Mouse (Mus musculus) liver, embryonic 15.5 days (tissue): ENCODE data around the gene Gm43638. TPM values are rescaled to one million over a fixed set of nuclear protein-coding genes. Genes with fewer than 3 reads are reported as not detected.
"Not testable (repeated sequence)": the region's sequence is repeated elsewhere in the genome, so short reads cannot be mapped to it uniquely, and the experiment has no call there.

Source experiments
- ATAC-seq: fragments of 200-750 bp; cut with Nextera tagmentation; 2 replicates; pipeline ENCODE4 v1.8.0; 2017; ENCODE audit warnings: moderate number of reproducible peaks, mild to moderate bottlenecking, moderate library complexity; ENCODE audit not compliant: insufficient read depth
- H3K27ac ChIP-seq: fragments of 300-500 bp; sonication (generic); replicated peaks from 2 replicates; pipeline ENCODE4 v1.5.1; 2015; ENCODE audit warnings: mild to moderate bottlenecking, inconsistent platforms
- H3K27me3 ChIP-seq: fragments of 300-500 bp; sonication (generic); 2 replicates; pipeline ENCODE4 v1.6.1; 2015; ENCODE audit warnings: mild to moderate bottlenecking, inconsistent platforms
- H3K36me3 ChIP-seq: fragments of 300-500 bp; sonication (generic); replicated peaks from 2 replicates; pipeline ENCODE4 v1.6.1; 2015; ENCODE audit warnings: moderate library complexity, mild to moderate bottlenecking, inconsistent platforms
- H3K4me1 ChIP-seq: fragments of 300-500 bp; sonication (generic); replicated peaks from 2 replicates; pipeline ENCODE4 v1.6.1; 2015; ENCODE audit warnings: inconsistent platforms
- H3K4me2 ChIP-seq: fragments of 300-500 bp; sonication (generic); 2 replicates; pipeline ENCODE4 v1.6.1; 2015; ENCODE audit warnings: moderate library complexity, mild to moderate bottlenecking, inconsistent platforms
- H3K4me3 ChIP-seq: fragments of 300-500 bp; sonication (generic); replicated peaks from 2 replicates; pipeline ENCODE4 v1.5.1; 2015; ENCODE audit warnings: mild to moderate bottlenecking, inconsistent platforms
- H3K9ac ChIP-seq: fragments of 300-500 bp; sonication (generic); 2 replicates; pipeline ENCODE4 v1.6.1; 2015; ENCODE audit warnings: moderate library complexity, mild to moderate bottlenecking, inconsistent platforms
- H3K9me3 ChIP-seq: fragments of 300-500 bp; sonication (generic); replicated peaks from 2 replicates; pipeline ENCODE4 v1.6.1; 2016; ENCODE audit warnings: inconsistent platforms
- WGBS: fragments of 180-500 bp; shearing (Covaris S2); methylation state at CpG from one replicate; pipeline ENCODE4 v1.1.7; 2015; ENCODE audit warnings: mixed read lengths; ENCODE audit not compliant: insufficient replicate concordance; 5-methylcytosine and 5-hydroxymethylcytosine counted together
- polyA plus RNA-seq: library from polyadenylated mRNA; unstranded; fragments of >200 nt; fragmentation: Nextera tagmentation; extraction: Ambion mirVana; gene quantifications from 2 replicates; pipeline ENCODE4 v1.2.1, GENCODE M21; 2015

The Gm43638 gene
- not detected in 2 replicates for polyA plus RNA-seq

DNA sequence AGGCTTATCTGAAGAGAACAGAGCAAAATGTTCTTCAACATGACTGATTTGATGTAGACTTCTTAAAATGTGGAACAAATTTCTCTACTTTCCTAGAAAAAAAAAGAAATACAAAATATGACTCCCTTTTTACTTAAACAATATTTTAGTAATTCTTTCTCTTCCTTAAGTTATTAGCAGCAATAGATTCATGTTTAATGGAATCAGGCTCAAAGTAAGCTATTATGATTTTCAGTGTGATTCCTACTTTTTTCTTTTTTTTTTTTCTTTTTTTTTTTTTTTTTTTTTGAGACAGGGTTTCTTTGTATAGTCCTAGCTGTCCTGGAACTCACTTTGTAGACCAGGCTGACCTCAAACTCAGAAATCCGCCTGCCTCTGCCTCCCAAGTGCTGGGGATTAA lies at the start of gene Gm43638:
Gm43638 (minus strand) TSS at position 101 of the 400 bp plus-strand sequence.
- not testable (repeated sequence) for H3K36me3 ChIP-seq, H3K4me3 ChIP-seq, H3K4me1 ChIP-seq, H3K9me3 ChIP-seq, H3K9ac ChIP-seq, ATAC-seq, H3K4me2 ChIP-seq, H3K27ac ChIP-seq, H3K27me3 ChIP-seq
- WGBS, result 56% methylated on average over 1 of the region's 1 CpGs

DNA sequence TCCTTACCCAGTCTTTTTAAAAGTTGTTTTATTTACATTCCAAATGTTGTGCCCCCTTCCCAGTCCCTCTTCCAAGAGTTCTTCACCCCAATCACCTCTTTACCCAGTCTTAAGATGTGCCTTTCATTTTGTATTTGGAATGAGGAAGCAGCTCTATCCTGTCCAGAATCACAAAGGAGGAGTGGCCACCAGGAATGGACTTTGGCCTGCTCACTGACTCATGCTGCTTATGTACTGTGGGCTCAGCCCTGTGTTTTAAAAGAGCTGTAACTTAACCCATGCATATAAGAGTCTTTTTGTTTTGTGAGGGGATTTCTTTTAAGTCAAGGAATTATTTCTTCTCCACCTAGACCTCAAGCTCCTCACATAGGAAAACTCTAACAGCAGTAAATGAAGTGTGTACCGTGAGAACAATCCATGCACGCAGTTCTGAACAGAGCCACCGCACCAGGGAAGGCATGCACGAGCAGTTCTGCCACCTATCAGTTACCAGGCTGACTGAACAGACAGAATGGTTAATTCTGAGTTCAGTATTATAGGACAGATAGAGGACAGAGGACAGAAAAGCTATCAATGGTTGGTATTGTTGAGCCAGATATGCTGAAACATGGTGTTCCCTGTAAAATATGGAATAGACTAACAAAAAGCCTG lies 49.5 kb upstream of the Gm43638 start:
- no peak overlapping the region for H3K9ac ChIP-seq
- H3K4me1 ChIP-seq, result no peaks in the 10 kb centered on the region
- H3K36me3 ChIP-seq, result no peaks in the 10 kb centered on the region
- 54% methylated on average over 4 of the region's 4 CpGs for WGBS
- H3K27ac ChIP-seq, result peak overlapping the region; percentile 38; the same call in 1 of the 2 replicates
- no peak overlapping the region for H3K4me3 ChIP-seq
- H3K4me2 ChIP-seq, result no peak overlapping the region
- no peaks in the 10 kb centered on the region for H3K9me3 ChIP-seq
- ATAC-seq, result peak; percentile 73
- no peaks in the 10 kb centered on the region for H3K27me3 ChIP-seq

DNA sequence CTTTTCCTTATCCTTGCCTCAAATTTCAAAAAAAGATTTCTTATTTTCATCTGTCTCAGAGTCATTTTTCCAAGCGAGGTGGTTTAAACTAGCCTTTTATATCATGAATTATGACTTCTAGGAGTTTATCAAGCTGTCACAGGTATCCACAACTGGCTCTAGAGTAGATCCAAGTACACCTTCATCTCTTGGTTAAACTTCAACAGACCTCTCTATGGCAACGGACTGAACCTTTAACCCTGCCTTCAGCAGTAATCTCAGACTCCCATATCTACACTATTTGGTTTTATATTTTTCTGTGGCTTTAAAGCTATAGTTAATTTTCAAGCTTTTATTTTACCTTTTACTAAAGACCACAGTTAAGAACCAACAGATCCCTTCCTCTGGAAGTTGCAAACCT lies 45.7 kb upstream of the Gm43638 start:
- no peak overlapping the region for H3K27ac ChIP-seq
- H3K4me2 ChIP-seq, result no peak overlapping the region
- H3K9ac ChIP-seq, result no peak overlapping the region
- H3K36me3 ChIP-seq, result no peaks in the 10 kb centered on the region
- H3K4me3 ChIP-seq, result no peak overlapping the region
- 35% methylated on average over 2 of the region's 2 CpGs for WGBS
- H3K9me3 ChIP-seq, result no peaks in the 10 kb centered on the region
- ATAC-seq, result peak; percentile 71
- no peaks in the 10 kb centered on the region for H3K4me1 ChIP-seq
- no peaks in the 10 kb centered on the region for H3K27me3 ChIP-seq

DNA sequence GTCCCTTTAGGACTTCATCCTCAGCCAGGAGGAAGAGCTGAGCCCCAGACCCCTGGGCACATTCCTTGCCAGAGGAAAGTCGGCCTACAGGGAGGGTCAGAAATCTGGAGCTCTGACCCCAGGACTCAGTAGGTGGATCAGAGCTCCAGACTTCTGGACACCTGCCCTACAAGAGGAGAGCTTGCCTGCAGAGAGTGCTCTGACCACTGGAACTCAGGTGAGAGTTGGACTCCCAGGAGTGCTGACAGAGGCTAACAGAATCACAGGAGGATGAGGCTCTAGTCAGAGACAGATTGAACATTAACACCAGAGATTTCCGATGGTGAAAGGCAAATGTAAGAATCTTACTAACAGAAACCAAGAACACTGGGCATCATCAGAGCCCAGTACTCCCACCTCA lies 37.0 kb upstream of the Gm43638 start:
- 59% methylated on average over 2 of the region's 2 CpGs for WGBS
- ATAC-seq, H3K27me3 ChIP-seq, H3K9me3 ChIP-seq, H3K27ac ChIP-seq, H3K36me3 ChIP-seq, H3K4me2 ChIP-seq, H3K4me3 ChIP-seq, H3K4me1 ChIP-seq, H3K9ac ChIP-seq: not testable (repeated sequence)

DNA sequence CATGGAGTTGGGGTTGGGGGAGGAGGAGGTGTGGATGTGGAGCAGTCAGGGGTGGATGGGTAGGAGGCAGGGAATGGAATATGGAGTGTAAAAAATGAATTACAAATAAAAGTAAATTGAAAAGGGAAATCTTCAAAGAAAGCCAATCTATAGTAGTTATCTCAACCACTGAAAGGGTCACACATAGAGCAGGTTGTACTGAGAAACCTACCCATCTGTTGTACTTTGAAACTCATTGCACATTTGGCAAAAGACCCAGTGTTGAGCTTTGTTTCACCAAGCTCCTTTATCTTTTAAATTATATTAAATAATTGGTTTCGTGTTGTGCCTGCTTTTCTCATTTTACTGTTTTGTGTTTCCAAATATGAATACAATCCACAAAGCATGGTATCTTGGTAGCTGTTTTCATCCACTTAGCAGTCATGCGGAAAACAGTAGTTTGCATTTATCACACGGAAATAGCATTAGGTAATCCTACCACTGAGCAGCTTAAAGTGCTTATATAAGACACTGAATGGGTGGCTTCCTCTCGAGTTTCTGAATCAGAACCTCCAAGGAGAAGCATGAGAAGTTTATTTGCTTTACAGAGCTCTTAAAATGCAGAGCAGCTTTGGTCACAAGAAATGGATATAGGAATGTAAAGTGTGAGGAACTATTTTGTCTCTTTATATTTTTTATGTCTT lies 19.3 kb upstream of the Gm43638 start:
- H3K9me3 ChIP-seq, result no peaks in the 10 kb centered on the region
- no peaks in the 10 kb centered on the region for H3K4me1 ChIP-seq
- no peak overlapping the region for H3K4me2 ChIP-seq
- no peak for ATAC-seq
- no peak overlapping the region for H3K4me3 ChIP-seq
- no peaks in the 10 kb centered on the region for H3K27me3 ChIP-seq
- no peaks in the 10 kb centered on the region for H3K36me3 ChIP-seq
- no peak overlapping the region for H3K9ac ChIP-seq
- H3K27ac ChIP-seq, result no peak overlapping the region
- 45% methylated on average over 4 of the region's 4 CpGs for WGBS

DNA sequence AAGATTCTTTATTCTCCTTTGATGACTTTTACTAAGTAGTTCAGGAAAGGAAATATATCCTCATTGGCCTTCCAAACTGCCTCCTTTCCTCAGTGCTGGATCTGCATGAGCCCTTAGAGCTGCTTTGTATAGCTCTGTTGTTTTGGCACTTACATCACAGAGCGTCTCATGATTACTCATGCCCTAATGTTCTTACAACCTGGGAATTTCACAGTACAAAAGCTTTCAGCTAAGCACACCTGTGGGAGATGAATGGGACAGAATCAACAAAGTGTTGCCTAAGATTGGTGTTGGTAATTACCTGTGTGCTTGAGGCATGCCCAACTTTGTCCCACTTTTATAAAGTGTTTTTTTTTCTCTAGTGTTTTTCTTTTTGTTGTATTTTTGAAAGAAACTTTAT lies 16.1 kb upstream of the Gm43638 start:
- no peak overlapping the region for H3K4me2 ChIP-seq
- no peaks in the 10 kb centered on the region for H3K27me3 ChIP-seq
- no peak for ATAC-seq
- no peak overlapping the region for H3K9ac ChIP-seq
- H3K4me3 ChIP-seq, result no peak overlapping the region
- no peaks in the 10 kb centered on the region for H3K4me1 ChIP-seq
- no peaks in the 10 kb centered on the region for H3K36me3 ChIP-seq
- 69% methylated on average over 1 of the region's 1 CpGs for WGBS
- H3K27ac ChIP-seq, result no peak overlapping the region
- no peaks in the 10 kb centered on the region for H3K9me3 ChIP-seq

DNA sequence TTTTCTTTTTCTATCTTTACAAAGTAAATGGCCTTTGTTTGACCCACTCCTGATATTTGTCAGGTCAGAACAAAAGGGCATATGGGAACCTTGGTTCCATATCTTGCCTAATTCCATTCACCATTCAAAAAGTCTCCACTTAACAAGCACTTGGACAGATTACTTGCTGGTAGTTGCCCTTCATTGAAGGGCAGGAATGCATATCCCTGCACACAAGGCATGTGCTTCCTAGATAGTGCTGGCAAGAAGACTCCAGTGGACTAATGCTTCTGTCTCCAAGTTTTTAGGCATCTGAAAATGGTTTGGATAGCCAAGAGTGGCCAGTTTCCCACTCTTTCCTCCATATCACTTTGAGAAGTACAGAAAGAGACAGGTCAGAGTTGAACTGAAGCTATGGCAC lies 12.7 kb upstream of the Gm43638 start:
- Histone ChIP-seq H3K4me3 (no peak overlapping the region), H3K9ac (no peak overlapping the region), H3K4me1 (no peaks in the 10 kb centered on the region), H3K27me3 (no peaks in the 10 kb centered on the region), H3K9me3 (no peaks in the 10 kb centered on the region), H3K4me2 (no peak overlapping the region), H3K27ac (no peak overlapping the region), H3K36me3 (no peaks in the 10 kb centered on the region)
- ATAC-seq, result no peak

DNA sequence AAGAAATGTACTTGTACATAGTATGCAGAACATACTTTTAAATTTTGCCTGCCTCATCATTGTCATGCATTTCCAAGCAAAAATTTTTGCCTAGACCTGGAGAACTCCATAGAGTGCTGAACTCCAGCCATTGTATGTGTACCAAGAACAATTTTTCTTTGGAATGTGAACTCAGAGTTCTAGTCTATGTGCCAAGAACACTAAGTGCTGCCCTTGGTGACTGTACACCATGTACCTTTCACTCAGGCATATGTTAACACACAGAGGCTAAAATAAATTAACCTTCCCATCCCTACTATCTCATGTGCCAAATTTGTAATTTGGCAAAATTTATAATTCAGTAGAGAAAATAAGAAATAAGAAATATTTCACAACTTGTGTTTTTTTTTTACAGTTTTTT lies 12.3 kb upstream of the Gm43638 start:
- H3K36me3 ChIP-seq, result no peaks in the 10 kb centered on the region
- no peaks in the 10 kb centered on the region for H3K9me3 ChIP-seq
- no peak for ATAC-seq
- H3K4me1 ChIP-seq, result no peaks in the 10 kb centered on the region
- H3K9ac ChIP-seq, result no peak overlapping the region
- H3K27me3 ChIP-seq, result no peaks in the 10 kb centered on the region
- H3K27ac ChIP-seq, result no peak overlapping the region
- H3K4me3 ChIP-seq, result no peak overlapping the region
- no peak overlapping the region for H3K4me2 ChIP-seq

DNA sequence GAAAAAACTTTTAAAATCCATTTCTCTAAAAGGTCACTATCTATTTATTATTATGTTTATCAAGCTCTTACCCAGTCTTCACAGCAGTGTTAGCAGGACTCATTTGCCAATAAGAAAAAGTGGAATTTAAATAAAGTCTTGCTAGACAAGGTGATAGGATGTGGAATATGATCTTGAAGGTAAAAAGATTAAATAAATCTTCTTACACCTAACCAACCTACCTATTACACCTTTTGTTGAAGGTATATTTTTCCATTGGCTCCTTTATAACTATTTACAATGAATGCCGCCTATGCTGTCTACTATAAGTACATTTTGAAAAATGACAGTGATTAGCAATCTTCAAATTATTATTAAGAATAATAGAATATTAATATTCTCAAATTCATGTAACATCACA lies 4.2 kb upstream of the Gm43638 start, which contains the start of gene Ugt2a1:
Ugt2a1 (minus strand) TSS at position 101 of the 400 bp plus-strand sequence.
- Histone ChIP-seq H3K9ac (no peak within 1 kb of the TSS), H3K4me1 (no peaks in the 10 kb centered on the region), H3K9me3 (no peaks in the 10 kb centered on the region), H3K36me3 (no peaks in the 10 kb centered on the region), H3K4me3 (no peak within 1 kb of the TSS), H3K27me3 (no peaks in the 10 kb centered on the region), H3K4me2 (no peak within 1 kb of the TSS), H3K27ac (no peak within 1 kb of the TSS)
- no peak for ATAC-seq
- whole genome bisulfite sequencing, result 68% methylated on average over 1 of the region's 1 CpGs

DNA sequence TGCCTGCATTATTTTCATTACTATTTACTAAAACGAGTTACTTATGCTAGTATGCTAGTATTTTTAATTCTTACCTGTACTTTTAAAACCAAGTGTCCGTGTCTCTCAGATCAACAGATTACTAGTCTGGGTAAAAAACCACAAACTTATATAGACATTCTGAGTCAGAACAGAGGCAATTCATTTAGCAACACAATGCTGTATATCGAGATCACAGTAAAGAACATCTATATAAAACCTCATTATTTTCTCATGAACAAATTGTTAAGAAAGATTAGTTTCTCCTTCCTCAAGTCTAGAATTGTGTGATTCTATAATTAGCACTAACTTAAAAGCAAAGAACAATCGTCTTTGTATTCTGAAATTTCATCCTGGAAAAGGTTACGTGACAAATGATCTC lies 4.4 kb downstream of the Gm43638 start, which contains the start of gene Ugt2a2:
Ugt2a2 (minus strand) TSS at position 101 of the 400 bp plus-strand sequence.
- H3K4me2 ChIP-seq, result no peak within 1 kb of the TSS
- ATAC-seq, result no peak
- WGBS, result 66% methylated on average over 5 of the region's 5 CpGs

DNA sequence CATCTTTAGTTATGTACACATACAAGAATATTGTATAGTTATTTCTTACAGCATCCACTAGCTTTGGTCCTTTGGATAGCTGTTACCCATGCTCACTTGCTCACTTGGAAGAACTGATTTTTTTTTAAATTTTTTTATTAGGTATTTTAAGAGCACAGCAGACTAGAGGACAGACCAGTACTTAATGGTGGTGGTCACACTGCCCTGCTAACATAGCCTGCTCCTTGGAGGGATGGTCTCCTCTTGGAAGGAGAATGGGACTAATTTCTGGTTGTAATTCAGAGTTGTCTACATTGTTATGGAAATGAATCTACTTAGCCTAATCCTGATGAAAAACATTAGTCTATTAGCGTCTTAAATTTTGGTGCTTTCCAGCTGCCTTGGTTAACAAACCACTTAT lies 27.8 kb downstream of the Gm43638 start:
- Histone ChIP-seq H3K4me3 (no peak overlapping the region), H3K4me1 (no peaks in the 10 kb centered on the region), H3K9me3 (no peaks in the 10 kb centered on the region), H3K4me2 (no peak overlapping the region), H3K36me3 (no peaks in the 10 kb centered on the region), H3K9ac (no peak overlapping the region), H3K27ac (no peak overlapping the region), H3K27me3 (no peaks in the 10 kb centered on the region)
- WGBS, result 35% methylated on average over 1 of the region's 1 CpGs
- no peak for ATAC-seq

More for the DNA sequence above, 4.4 kb downstream of the Gm43638 start, which contains the start of gene Ugt2a2:
- Histone ChIP-seq H3K27me3 (no peaks in the 10 kb centered on the region), H3K36me3 (no peaks in the 10 kb centered on the region), H3K9ac (no peak within 1 kb of the TSS), H3K27ac (no peak within 1 kb of the TSS), H3K4me3 (no peak within 1 kb of the TSS), H3K4me1 (no peaks in the 10 kb centered on the region), H3K9me3 (no peaks in the 10 kb centered on the region)

DNA sequence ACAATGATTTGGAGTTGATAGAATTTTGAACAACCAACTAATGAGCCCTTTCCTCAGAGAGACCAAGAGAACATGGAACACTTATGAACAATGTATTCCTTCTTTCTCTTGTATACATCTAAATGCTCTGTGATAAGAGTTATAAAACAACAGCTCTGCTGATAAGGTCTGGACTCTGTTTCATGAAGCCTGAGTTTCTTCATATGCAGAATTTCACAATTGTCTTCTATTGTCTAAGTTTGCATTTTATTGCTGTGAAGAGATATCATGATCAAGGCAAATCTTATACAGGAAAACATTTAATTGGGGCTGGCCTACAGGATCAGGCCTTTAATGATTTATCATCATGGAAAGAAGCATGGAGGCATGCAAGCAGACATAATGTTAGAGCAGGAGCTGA lies 28.9 kb downstream of the Gm43638 start:
- no peaks in the 10 kb centered on the region for H3K4me1 ChIP-seq
- H3K36me3 ChIP-seq, result no peaks in the 10 kb centered on the region
- no peaks in the 10 kb centered on the region for H3K27me3 ChIP-seq
- H3K27ac ChIP-seq, result no peak overlapping the region
- no peak overlapping the region for H3K4me2 ChIP-seq
- no peaks in the 10 kb centered on the region for H3K9me3 ChIP-seq
- H3K4me3 ChIP-seq, result no peak overlapping the region
- H3K9ac ChIP-seq, result no peak overlapping the region
- ATAC-seq, result no peak
